Mouse (Mus musculus) myocyte (in vitro differentiated cells): ENCODE data around the gene Pes1.

Experiments used
- E2F4 ChIP-seq: IDR thresholded peaks from one replicate; pipeline ENCODE4 v1.6.1; 2011; ENCODE audit warnings: mild to moderate bottlenecking, control low read depth, moderate library complexity; ENCODE audit not compliant: insufficient read depth
- MYOD1 ChIP-seq, 3 experiments: IDR thresholded peaks; one replicate each; pipeline ENCODE4 v1.6.1; 2011; ENCODE audit warnings: control low read depth in 2 of 3, low read depth in 2 of 3, mild to moderate bottlenecking in 2 of 3, moderate library complexity in 1 of 3; ENCODE audit not compliant: insufficient read length in 2 of 3, control insufficient read depth in 1 of 3
- MYOG ChIP-seq, 3 experiments: IDR thresholded peaks; one replicate each; pipeline ENCODE4 v1.6.1; 2011; ENCODE audit warnings: control low read depth in 2 of 3, low read depth in 2 of 3, mild to moderate bottlenecking in 2 of 3; ENCODE audit not compliant: insufficient read length in 2 of 3, control insufficient read depth in 1 of 3, insufficient read depth in 1 of 3
- POLR2A ChIP-seq: IDR thresholded peaks from one replicate; pipeline ENCODE4 v1.6.1; 2011; ENCODE audit warnings: low read depth, mild to moderate bottlenecking, control low read depth, moderate library complexity; ENCODE audit not compliant: insufficient read length
- POLR2AphosphoS2 ChIP-seq: IDR thresholded peaks from one replicate; pipeline ENCODE4 v1.6.1; 2011; ENCODE audit warnings: low read depth, control low read depth; ENCODE audit not compliant: insufficient read length
- SRF ChIP-seq: IDR thresholded peaks from one replicate; pipeline ENCODE4 v1.6.1; 2011; ENCODE audit warnings: low read depth; ENCODE audit not compliant: control insufficient read depth, insufficient read length
- TCF3 ChIP-seq: IDR thresholded peaks from one replicate; pipeline ENCODE4 v1.6.1; 2011; ENCODE audit warnings: low read depth, control low read depth; ENCODE audit not compliant: insufficient read length
- USF1 ChIP-seq: IDR thresholded peaks from one replicate; pipeline ENCODE4 v1.6.1; 2011; ENCODE audit warnings: low read depth, mild to moderate bottlenecking, control low read depth, moderate library complexity

DNA sequence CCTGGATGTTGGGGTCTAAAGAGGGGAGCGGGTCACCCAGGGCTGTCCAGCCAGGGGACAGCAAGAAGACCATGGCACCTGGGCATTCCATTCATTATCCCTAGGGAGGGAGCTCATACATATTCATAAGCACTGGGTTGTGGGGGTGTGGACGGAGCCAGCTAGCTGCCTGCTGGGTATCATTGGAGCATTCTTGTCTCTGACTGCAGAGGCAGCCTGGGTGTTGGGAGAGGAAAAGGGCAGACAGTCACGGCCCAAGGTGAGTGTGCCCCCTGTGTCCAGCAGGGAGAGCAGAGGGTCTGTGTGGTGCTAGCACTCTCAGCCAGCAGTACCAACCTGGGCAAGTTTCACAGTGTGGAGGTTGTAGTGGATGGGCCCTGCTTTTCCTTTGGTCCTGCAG lies 26.0 kb downstream of the Pes1 start:
- TF ChIP-seq E2F4 (no peak), POLR2AphosphoS2 (no peak), POLR2A (no peak), USF1 (no peak), MYOD1 (IDR thresholded peaks at IDR 0.05; ENCODE audit: control insufficient read depth in 1 of 3, insufficient read length in 2 of 3, low read depth in 2 of 3) (no peak), MYOG (IDR thresholded peaks at IDR 0.05; ENCODE audit: control insufficient read depth in 1 of 3, insufficient read depth in 1 of 3, insufficient read length in 2 of 3, low read depth in 2 of 3) (no peak), TCF3 (no peak), SRF (no peak)
